Mouse (Mus musculus): ENCODE data around the gene Rnf2. TPM values are rescaled to one million over a fixed set of nuclear protein-coding genes. Genes with fewer than 3 reads are reported as not detected.
A peak's percentile ranks its signal among the peaks of the same experiment; 100 is the strongest.

Gene Rnf2
- polyA plus RNA-seq, 1 experiment from 2014 or later: 112 TPM

- Histone ChIP-seq H3K36me3 (ENCODE audit: poor library complexity, severe bottlenecking) (peaks cover under 1% of the 10 kb centered on the region; the same call in 1 of the 2 replicates), H3K9me3 (replicated peaks) (no peaks in the 10 kb centered on the region), H3K27ac (peak within 1 kb of the TSS; percentile 96), H3K9ac (peak within 1 kb of the TSS; percentile 94), H3K4me2 (peak within 1 kb of the TSS; percentile 73), H3K4me3 (peak within 1 kb of the TSS; percentile 94), H3K27me3 (no peaks in the 10 kb centered on the region), H3K4me1 (peaks cover 19% of the 10 kb centered on the region)
- peak; percentile 99 for ATAC-seq
- WGBS: under 1% methylated on average over 73 of the region's 74 CpGs
Measured at GRCm38 (mm10) chr1:151428263-151429221, 72.2 kb downstream of the Rnf2 start, which contains the start of the genes Swt1 and Trmt1l. Swt1 (minus strand) TSS chr1:151428455. Trmt1l (plus strand) TSS chr1:151428542.

- under 1% methylated on average over 26 of the region's 26 CpGs for WGBS
- Histone ChIP-seq H3K27ac (peak overlapping the region; percentile 48; the same call in 1 of the 2 replicates), H3K36me3 (ENCODE audit: poor library complexity, severe bottlenecking) (no peaks in the 10 kb centered on the region), H3K27me3 (no peaks in the 10 kb centered on the region), H3K4me2 (peak overlapping the region; percentile 66), H3K9me3 (replicated peaks) (no peaks in the 10 kb centered on the region), H3K4me1 (peaks cover 19% of the 10 kb centered on the region), H3K9ac (peak overlapping the region; percentile 79), H3K4me3 (peak overlapping the region; percentile 94)
- ATAC-seq: no peak
Measured at GRCm38 (mm10) chr1:151427888-151428262, 72.9 kb downstream of the Rnf2 start.

GRCm38 (mm10) chr1:151426947-151427600, 73.7 kb downstream of the Rnf2 start:
- H3K36me3 ChIP-seq (ENCODE audit: poor library complexity, severe bottlenecking): no peaks in the 10 kb centered on the region; the same call in 1 of the 2 replicates
- H3K27ac ChIP-seq: no peak overlapping the region
- no peaks in the 10 kb centered on the region for H3K27me3 ChIP-seq
- H3K4me3 ChIP-seq: peak overlapping the region; percentile 94
- H3K4me2 ChIP-seq: peak overlapping the region; percentile 66
- peaks cover 19% of the 10 kb centered on the region for H3K4me1 ChIP-seq
- peak overlapping the region; percentile 79 for H3K9ac ChIP-seq
- no peaks in the 10 kb centered on the region for H3K9me3 ChIP-seq (replicated peaks)
- ATAC-seq: no peak
- 30% methylated on average over 7 of the region's 7 CpGs for WGBS

GRCm38 (mm10) chr1:151422178-151422577, 78.6 kb downstream of the Rnf2 start:
- peaks cover 24% of the 10 kb centered on the region for H3K36me3 ChIP-seq (ENCODE audit: poor library complexity, severe bottlenecking)
- ATAC-seq: no peak
- no peaks in the 10 kb centered on the region for H3K9me3 ChIP-seq (replicated peaks)
- WGBS: 89% methylated on average over 3 of the region's 3 CpGs
- H3K9ac ChIP-seq: no peak overlapping the region
- no peak overlapping the region for H3K4me3 ChIP-seq
- no peak overlapping the region for H3K27ac ChIP-seq
- no peak overlapping the region for H3K4me2 ChIP-seq
- H3K27me3 ChIP-seq: no peaks in the 10 kb centered on the region
- H3K4me1 ChIP-seq: peaks cover 4% of the 10 kb centered on the region

GRCm38 (mm10) chr1:151409827-151410226, 90.9 kb downstream of the Rnf2 start:
- H3K27me3 ChIP-seq: no peaks in the 10 kb centered on the region
- no peak overlapping the region for H3K4me3 ChIP-seq
- no peak for ATAC-seq
- H3K9ac ChIP-seq: no peak overlapping the region
- no peaks in the 10 kb centered on the region for H3K9me3 ChIP-seq (replicated peaks)
- no peaks in the 10 kb centered on the region for H3K4me1 ChIP-seq
- no peak overlapping the region for H3K4me2 ChIP-seq
- H3K36me3 ChIP-seq (ENCODE audit: poor library complexity, severe bottlenecking): peaks cover 27% of the 10 kb centered on the region
- H3K27ac ChIP-seq: no peak overlapping the region
- 93% methylated on average over 3 of the region's 3 CpGs for WGBS

Small RNA genes lying within 50 kb of the gene (microRNA-seq; reads per million reads assigned to microRNA genes)
- gene Mir7682: 3.2 reads per million, percentile 6 among the genes with 10 or more reads in this experiment

Other genes with a start within 250 kb of the Rnf2 start
- 364 and 394 TPM in 2 replicates for gene Ivns1abp, start 156.5 kb downstream of the Rnf2 start, polyA plus RNA-seq (2015; fragmentation: Nextera tagmentation; extraction: Ambion mirVana)
- gene Swt1, start 72.5 kb downstream of the Rnf2 start, polyA plus RNA-seq (2015; fragmentation: Nextera tagmentation; extraction: Ambion mirVana): 26.9 and 30.0 TPM in 2 replicates
- 48.4 and 51.3 TPM in 2 replicates for gene Trmt1l, start 72.4 kb downstream of the Rnf2 start, polyA plus RNA-seq (2015; fragmentation: Nextera tagmentation; extraction: Ambion mirVana)
- 1.3 and 1.9 TPM in 2 replicates for gene Fam129a, start 70.2 kb upstream of the Rnf2 start, polyA plus RNA-seq (2015; fragmentation: Nextera tagmentation; extraction: Ambion mirVana)